Comparison of ENCODE assay signal across 11 mouse cellular contexts in genomic region chr11:5271274-5272065, GRCm38 (mm10). TPM values are rescaled to one million over a fixed set of nuclear protein-coding genes. Genes with fewer than 3 reads are reported as not detected.
DNase-seq lines count a peak whose midpoint lies in the region; ATAC-seq and TF ChIP-seq lines count a peak whose summit lies in the region.
"Had no signal": no experiment of that assay in that cellular context is flagged by ENCODE, and none has a peak within 500 bp of the region (broad histone marks: within the 10 kb centered on the region; RNA-seq: fewer than 3 reads in every experiment).

No protein-coding gene starts in this region.

- H3K4me3 ChIP-seq in kidney, embryonic 14.5 days (ENCODE audit: low read length) = no peak overlapping the region
- no peak overlapping the region for H3K4me3 ChIP-seq in embryonic facial prominence, embryonic 10.5 days
- H3K4me3 ChIP-seq in hindbrain, postnatal 0 days (ENCODE audit: low read length) = no peak overlapping the region
- H3K4me3 ChIP-seq: heart, embryonic 15.5 days had no signal

- no peak overlapping the region for H3K9ac ChIP-seq in kidney, embryonic 14.5 days (ENCODE audit: low read depth, low read length)
- H3K9ac ChIP-seq in hindbrain, postnatal 0 days (replicated peaks; ENCODE audit: low read length) = no peak overlapping the region
- H3K9ac ChIP-seq: heart, embryonic 15.5 days had no signal

- no peaks in the 10 kb centered on the region for H3K9me3 ChIP-seq in kidney, embryonic 14.5 days (ENCODE audit: control insufficient read depth, low read length)
- no peaks in the 10 kb centered on the region for H3K9me3 ChIP-seq in embryonic facial prominence, embryonic 10.5 days
- H3K9me3 ChIP-seq in hindbrain, postnatal 0 days (ENCODE audit: low read length) = no peaks in the 10 kb centered on the region
- H3K9me3 ChIP-seq: heart, embryonic 15.5 days had no signal

- 41% methylated on average over 9 of the region's 9 CpGs for WGBS in kidney, embryonic 14.5 days
- 57% methylated on average over 9 of the region's 9 CpGs for WGBS in embryonic facial prominence, embryonic 10.5 days
- 35% methylated on average over 9 of the region's 9 CpGs for WGBS in hindbrain, postnatal 0 days

- peak; percentile 41; the same call in 1 of the 2 replicates for ATAC-seq in kidney, embryonic 14.5 days (ENCODE audit: low FRiP score, low TSS enrichment)
- peak; percentile 63 for ATAC-seq in hindbrain, postnatal 0 days

- no peak overlapping the region for H3K4me2 ChIP-seq in kidney, embryonic 14.5 days (replicated peaks; ENCODE audit: low read depth, low read length)
- no peak overlapping the region for H3K4me2 ChIP-seq in hindbrain, postnatal 0 days (ENCODE audit: low read depth, low read length)
- H3K4me2 ChIP-seq: heart, embryonic 15.5 days had no signal

- no peak overlapping the region; the same call in 1 of the 2 replicates for H3K27ac ChIP-seq in kidney, embryonic 14.5 days (ENCODE audit: low read depth, low read length)
- 0 out of 2 replicates have a peak overlapping the region, but pooled peaks have one; percentile 27 for H3K27ac ChIP-seq in embryonic facial prominence, embryonic 10.5 days (replicated peaks)
- peak overlapping the region; percentile 58; the same call in 1 of the 2 replicates for H3K27ac ChIP-seq in hindbrain, postnatal 0 days
- H3K27ac ChIP-seq: heart, embryonic 15.5 days had no signal

- H3K36me3 ChIP-seq in kidney, embryonic 14.5 days (ENCODE audit: control insufficient read depth, insufficient read depth, low read length) = no peaks in the 10 kb centered on the region; the same call in 1 of the 2 replicates
- H3K36me3 ChIP-seq in embryonic facial prominence, embryonic 10.5 days (replicated peaks) = 0 out of 2 replicates have a peak, but pooled peaks cover 4% of the 10 kb centered on the region
- no peaks in the 10 kb centered on the region for H3K36me3 ChIP-seq in hindbrain, postnatal 0 days (ENCODE audit: insufficient read depth, low read length)
- H3K36me3 ChIP-seq: heart, embryonic 15.5 days had no signal

- no peak for DNase-seq in kidney, postnatal 36 days
- peak; percentile 28 for DNase-seq in ES-CJ7 (ENCODE audit: low read depth, low spot score)
- DNase-seq in embryonic facial prominence, embryonic 10.5 days (ENCODE audit: low spot score) = no peak
- DNase-seq in hindbrain, postnatal 0 days (ENCODE audit: low spot score) = no peak
- no peak for DNase-seq in urinary bladder, postnatal 25 days (ENCODE audit: low spot score)
- DNase-seq in ovary, postnatal 36 days (ENCODE audit: low spot score) = no peak
- DNase-seq: kidney, adult 9 months; lung, adult 18-20 months; right cerebral cortex, postnatal 14 days had no signal

- H3K27me3 ChIP-seq in kidney, embryonic 14.5 days (ENCODE audit: control insufficient read depth, insufficient read depth, low read length) = no peaks in the 10 kb centered on the region
- H3K27me3 ChIP-seq in embryonic facial prominence, embryonic 10.5 days (replicated peaks; ENCODE audit: low read depth, poor library complexity, severe bottlenecking) = no peaks in the 10 kb centered on the region
- no peaks in the 10 kb centered on the region for H3K27me3 ChIP-seq in hindbrain, postnatal 0 days (ENCODE audit: insufficient read depth, low read length)
- H3K27me3 ChIP-seq: heart, embryonic 15.5 days had no signal

- peaks cover 8% of the 10 kb centered on the region for H3K4me1 ChIP-seq in kidney, embryonic 14.5 days (ENCODE audit: control insufficient read depth, insufficient read depth, low read length)
- peaks cover 20% of the 10 kb centered on the region for H3K4me1 ChIP-seq in embryonic facial prominence, embryonic 10.5 days
- H3K4me1 ChIP-seq in hindbrain, postnatal 0 days (ENCODE audit: insufficient read depth, low read length) = peaks cover 12% of the 10 kb centered on the region; the same call in 1 of the 2 replicates

- no peak for TF ChIP-seq CTCF in hindbrain, postnatal 0 days (IDR thresholded peaks at IDR 0.05; ENCODE audit: low read depth)

RNA-seq across cellular contexts. Expression of gene Kremen1, which starts 10.1 kb away (rescaled TPM):
- 7.8 and 17.2 TPM in 2 replicates for polyA plus RNA-seq in kidney, embryonic 14.5 days (2014; fragmentation: Nextera tagmentation; extraction: Ambion mirVana)
- polyA plus RNA-seq in embryonic facial prominence, embryonic 10.5 days (2016; fragmentation: Nextera tagmentation; extraction: Ambion mirVana) = 16.5 and 17.3 TPM in 2 replicates
- 14.8 and 18.5 TPM in 2 replicates for total RNA-seq in hindbrain, postnatal 0 days (2014; rRNA removed)
- polyA plus RNA-seq in hindbrain, postnatal 0 days (2015; fragmentation: Nextera tagmentation; extraction: Ambion mirVana) = 3.2 and 3.6 TPM in 2 replicates
